Mouse (Mus musculus) 3T3-L1 (cell line): ENCODE results near the gene Prkcq.

Experiments used
- DNase-seq: peaks from one replicate; pipeline ENCODE4 v3.0.0-alpha.2; 2015; ENCODE audit warnings: low read depth, low spot score

The Prkcq gene

DNA sequence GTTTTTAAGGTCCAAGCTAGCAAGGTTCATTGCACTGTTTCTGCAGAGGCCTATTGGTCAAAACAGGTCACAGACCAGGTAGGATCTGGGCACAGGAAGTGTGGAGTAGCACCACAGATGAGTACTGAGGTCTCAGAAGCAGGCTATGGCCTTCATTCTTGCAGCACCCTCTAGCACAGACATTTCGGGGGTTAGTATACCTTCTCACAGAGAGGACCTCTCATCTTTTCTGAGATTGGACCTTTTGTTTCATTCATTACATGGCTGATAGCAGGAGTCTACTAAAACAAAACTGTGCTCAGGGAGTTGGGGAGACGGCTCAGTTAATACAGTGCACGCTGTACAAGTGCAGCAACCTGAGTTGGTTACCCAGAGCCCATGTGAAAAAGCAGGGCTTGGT, 14.7 kb downstream of the Prkcq start:
- no peak for DNase-seq

DNA sequence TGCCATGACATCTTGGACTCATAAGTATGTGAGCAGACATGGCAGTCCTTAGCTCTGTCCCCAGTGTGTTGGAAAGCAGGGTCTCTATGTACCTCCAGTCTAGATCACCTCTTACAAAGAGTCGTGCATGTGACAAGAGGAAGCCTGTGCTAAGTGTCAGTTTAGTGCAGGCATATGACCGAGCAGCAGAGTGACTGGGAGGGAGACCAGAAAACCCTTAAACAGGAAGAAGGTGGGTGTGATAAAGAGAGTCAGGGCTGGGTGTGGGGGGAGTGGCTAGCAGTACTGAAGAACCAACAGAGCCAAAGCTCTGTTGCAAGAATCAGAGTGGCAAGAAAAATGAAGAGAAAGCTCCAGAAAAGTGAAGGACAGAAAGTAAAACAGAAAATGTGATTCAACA, 15.3 kb downstream of the Prkcq start:
- DNase-seq: no peak

DNA sequence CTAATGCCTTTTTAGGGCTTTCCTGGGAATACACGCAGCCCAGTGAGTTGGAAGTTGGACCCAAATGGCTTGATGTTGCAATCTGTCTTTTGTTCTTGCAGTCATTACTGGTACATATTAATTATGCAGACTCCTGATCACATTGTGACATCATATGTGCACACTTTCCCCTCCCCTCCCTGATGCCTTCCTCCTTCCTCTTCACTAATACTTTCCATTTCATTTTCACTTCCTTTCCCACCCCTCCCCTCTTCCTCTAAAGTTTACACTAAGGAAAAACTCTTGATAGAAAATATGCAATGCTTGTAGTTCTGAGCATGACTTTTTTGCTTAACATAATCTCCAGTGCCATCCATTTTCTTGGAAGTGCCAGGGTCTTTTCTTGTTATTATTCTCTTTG, 16.4 kb downstream of the Prkcq start:
- no peak for DNase-seq

DNA sequence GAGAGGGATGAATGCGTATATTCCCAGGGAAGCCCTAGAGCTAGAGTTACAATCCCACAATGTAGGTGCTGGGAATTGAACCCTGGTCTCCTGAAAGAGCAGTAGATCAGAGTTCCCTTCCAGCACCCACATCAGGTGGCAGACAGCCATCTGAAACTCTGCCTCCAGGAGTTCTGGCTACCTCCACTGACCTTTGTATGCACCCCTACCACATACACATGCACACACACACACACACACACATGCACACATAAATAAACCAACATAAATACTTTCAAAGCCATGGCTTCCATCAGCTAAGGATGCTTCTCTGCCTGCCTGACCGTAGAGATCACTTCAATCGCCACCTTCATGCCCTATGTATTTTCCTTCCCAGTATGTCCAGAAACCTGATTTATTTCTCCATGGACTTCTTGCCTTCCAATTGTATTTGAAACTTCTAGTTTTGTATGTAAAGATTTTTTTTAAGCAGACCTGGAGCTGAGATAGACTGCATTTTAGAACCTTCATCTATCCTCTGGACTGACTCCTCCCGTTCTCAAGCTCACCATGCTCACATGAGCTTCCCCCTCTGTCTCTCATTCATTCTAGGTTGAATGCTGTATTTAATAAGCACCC, 17.4 kb downstream of the Prkcq start:
- DNase-seq: no peak

DNA sequence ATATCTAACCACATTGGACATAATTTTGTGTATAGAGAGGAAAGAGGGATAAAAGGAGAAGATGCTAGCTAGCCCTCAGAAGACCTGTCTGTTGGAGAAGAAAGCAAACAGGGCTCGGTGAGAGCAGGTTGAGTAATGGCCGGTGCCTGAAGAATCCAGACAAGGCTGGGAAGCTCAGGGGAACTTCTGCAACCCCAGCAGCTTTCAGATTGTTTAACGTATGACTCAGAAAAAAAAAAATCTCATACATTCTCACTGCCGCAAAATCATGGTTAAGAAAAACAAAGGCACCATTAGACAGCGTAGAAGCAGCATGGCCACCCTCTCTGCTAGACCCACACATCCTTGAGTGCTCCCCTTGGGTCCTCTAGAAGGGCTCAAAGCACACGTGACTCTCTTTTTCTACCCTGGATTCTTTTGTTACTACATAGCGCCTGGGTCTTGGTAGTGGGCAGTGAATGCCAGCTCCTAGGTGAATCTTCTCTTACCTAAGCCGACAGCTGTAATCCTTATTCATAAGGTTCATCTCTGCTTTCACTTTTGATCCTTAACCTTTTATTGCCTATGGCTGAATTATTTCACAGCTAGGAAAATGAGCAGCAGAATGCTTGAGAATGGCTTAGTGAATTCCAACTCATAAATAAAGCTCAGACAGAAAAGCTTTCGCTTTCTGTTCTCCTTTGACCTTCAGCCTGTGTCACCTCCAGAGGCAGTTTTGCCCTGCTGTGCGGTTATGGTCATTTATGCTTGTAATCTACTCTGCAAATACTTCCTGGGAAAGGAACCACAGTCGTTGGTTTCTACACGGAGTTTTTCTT, 20.6 kb downstream of the Prkcq start:
- no peak for DNase-seq

DNA sequence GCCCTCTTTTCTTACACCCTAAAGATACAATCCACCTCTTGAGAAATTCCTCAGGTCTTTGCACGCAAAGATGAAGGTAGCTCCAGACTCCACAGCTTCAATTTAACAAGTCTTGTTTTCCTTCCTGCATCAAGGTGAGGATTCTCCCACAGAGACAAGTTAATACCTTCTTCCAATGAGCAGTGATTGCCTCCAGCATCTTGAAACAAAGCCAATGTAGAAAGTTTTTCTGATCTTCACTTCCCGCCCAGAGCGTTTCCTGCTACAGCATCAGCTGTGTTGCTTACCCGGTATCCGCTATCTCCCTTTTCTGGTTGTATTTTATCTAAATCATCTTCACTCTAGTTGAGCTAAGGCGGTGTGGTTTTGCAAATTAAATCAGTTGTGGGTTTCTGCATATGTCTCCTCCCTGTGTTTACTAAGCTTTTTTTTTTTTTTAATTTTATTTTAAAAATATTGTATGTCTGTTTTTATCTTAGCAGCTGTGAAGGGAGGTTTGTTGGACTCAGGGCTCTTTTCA, 21.3 kb downstream of the Prkcq start:
- DNase-seq: no peak

DNA sequence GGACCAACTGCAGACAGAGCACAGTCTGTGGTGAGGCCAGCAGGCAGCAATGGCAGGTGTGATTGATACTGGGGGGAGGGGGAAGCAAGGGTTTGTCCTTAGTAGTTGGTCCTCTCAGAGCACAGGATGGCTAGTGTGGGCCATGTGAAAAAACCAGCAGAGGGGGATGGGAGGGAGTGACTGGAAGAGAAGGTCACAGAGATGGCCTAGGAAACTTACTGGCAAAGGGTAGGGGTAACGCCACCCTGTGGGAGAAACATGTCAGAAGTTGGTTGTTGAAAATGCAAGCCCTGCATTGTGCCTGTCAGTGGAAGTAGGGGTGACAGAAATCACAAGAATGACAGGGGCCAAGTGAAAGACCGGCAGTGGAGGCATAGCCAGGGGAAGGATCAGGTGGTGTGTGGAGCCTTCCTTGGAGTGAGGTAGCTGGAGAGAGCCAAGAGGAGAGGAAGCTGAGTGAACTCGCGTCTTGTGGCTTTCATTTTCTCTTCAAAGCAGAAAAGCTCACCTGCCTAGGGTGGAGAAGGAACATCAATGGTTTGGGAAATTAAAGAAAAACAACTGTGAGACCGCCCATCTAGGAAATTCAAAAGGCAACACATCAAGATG, 22.9 kb downstream of the Prkcq start:
- no peak for DNase-seq

DNA sequence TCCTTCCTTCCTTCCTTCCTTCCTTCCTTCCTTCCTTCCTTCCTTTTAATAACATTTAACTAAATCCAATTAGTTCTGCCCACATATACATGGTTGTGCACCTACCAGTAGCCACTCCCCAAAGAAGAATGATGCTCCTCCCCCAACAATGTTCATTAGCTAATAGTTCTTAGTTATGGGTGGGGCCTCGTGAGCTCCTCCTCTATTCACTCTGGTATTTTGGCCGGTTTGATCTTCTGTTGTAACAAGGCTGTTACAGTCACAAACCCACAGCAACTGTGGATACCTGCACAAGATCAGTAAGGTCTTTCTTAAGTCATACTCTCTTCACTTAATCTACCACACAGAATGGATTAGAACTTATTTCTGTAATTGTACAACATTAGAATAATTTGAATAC, 24.2 kb downstream of the Prkcq start:
- DNase-seq: no peak

DNA sequence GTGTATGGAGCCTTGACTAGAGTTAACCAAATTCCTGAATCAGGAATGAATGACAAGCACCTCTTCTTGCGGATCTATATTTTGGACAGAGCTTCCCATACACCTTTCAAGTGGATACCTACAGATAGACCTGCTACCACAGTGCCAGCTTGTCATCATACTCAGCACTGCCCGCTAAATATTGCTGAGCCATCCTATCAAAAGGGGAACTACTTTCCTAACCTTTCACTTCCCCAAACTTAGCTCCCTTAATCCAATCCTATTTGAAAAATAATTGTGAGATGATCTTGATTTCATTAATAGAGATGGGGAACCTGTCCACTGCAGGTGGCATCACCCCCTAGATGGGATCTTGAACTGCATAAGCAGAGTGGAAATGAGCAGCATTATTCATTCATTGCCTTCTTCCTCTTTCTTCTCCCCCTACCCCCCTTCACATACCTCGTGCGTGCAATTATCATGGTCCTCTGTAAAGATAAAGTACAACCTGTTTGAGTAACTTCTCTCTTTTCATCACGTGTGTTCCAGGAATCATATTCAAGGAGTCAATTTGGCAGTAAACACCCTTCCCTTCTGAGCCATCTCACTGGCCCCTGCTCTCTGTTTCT, 25.1 kb downstream of the Prkcq start:
- DNase-seq: no peak

DNA sequence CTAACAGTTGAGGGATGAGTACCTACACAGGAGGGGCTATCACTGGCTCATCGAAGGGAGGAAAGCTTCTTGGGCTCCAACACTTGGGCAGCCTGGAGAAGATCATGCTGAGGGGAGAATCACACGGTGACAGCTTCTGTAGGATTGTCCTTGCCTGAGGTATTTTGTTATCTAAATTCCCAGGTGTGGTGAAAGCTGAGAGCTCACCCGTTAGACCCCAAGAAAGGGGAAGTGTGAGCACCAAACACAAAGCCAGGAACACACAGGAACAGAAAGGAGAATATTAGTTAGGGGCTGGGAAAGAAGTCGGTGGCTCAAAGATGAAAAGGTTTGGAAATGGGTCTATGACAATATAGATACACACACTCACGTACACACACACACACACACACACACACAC, 27.7 kb downstream of the Prkcq start:
- no peak for DNase-seq

DNA sequence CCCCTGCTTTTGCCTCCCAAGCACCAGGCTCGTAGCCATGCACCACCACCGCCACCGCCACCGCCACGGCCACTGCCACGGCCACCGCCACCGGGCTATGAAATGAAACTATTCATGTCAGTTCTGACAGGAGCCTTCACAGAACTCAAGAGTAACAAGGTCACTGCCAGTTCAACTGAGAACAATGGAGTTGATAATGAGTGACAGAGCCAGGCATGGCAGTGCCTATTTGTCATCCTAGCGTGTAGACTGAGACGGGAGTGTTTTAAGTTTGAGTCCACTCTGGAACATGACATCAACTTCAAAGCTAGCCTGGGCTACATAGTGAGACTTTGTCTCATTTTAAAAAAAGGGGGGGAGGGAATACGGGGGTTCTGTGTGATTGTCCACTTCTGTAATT, 30.9 kb downstream of the Prkcq start:
- DNase-seq: no peak

DNA sequence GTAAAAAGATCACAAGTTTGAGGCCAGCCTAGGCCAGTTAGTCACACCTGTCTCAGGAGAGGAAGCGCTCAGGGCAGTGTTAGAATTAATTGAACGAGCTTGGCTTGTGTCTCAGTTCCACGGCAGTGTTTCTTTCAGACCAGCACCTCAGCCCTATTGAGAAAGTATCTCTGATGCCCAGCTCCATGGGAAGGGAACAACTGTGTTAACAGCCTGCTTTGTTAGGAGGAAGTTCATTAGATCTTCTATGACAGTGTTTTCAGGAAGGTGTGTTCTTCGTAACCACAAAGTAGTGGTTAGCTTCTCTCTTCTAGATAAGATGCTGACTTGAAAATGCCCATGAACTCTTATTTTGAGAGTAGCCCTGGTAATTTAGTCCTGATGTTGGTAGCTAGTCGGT, 31.4 kb downstream of the Prkcq start:
- no peak for DNase-seq

DNA sequence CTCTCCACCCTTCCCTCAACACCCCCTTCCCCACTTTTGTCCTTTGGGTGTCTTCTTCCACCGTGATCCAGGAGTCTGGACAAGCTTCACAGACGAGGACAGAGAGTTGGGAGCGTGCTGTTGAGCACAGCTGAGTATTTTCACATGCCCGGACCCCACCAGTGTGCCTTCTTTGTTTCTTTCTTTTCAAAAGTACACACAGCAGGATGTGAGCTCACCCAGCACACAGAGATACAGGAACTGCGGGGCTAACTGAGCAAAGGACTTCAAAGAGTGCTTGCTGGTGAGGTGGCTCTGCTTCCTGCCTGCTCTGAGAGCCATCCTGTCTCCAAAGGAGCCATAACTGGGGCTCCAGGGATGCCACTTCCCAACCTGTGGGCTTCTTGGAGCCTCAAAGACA, 32.3 kb downstream of the Prkcq start:
- DNase-seq: no peak

DNA sequence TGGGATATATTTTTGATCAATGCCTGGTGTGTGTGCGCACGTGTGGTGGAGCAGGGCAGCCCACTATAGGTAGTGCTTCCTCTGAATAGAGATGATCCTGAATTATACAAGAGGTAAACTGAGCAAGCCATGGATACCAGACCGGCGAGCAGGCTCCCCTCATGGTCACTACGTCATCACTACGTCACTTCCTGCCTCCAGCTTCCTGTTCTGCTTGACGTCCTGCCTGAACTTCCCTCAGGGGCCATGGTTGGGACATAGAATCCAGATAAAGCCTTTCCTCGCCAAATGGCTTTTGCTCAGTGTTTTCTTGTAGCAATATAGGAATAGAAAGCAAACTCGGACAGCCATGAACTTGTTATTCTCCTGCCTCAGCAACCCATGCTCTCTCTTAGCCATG, 33.1 kb downstream of the Prkcq start:
- DNase-seq: no peak

DNA sequence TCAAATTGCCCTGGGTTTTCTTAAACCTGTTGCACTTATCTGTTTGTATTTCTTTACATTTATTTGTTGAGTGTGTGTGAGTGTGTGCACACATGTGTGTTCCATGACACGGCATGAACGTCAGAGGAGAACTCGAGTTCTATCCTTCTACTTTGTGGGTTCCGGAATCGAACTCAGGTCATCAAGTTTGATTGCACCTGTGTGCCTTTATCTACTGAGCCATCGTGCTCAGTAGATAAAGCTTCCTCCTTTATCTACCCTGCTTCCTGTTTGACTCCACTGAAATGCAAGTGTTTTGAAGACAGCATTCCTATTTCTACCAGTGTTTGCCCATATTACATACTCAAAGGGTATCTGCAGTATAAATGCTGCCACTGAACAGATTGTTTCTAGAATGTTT, 33.8 kb downstream of the Prkcq start:
- no peak for DNase-seq

DNA sequence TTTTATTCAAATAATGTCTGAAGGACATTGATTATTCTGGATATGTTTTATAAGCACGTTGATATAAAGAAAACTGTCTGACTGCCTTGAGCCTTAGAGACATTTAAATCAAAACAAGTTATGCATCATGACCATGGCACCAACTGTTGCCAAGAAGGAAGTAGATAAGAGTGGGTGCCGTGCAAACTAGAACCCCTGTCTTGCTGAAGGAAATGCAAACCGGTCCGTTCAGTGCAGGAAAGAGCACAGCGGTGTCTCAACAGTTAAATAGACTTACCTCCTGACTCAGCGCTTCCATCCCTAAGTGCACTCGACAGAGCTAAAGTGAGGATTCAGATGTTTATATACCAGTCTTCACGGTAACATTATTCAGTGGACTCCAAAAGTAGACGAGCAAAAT, 36.4 kb downstream of the Prkcq start:
- no peak for DNase-seq

DNA sequence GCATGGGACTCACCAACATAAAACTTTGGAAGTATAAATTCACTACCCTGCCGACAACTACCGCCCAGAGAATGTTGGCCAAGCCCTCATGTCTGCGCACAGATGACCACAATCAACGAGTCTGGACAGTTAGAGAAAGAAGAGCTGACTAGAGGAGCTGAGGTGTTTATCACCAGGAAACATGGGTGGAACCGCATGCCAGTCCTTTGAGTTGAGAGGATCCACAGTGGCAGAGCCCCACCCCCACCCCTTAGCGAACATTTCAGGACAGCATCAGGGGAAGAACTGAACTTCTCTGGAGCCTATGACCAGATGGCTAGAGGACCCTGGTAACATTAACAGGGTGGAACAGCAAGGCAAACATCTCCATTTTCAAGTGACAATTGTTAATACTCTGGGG, 37.4 kb downstream of the Prkcq start:
- no peak for DNase-seq

DNA sequence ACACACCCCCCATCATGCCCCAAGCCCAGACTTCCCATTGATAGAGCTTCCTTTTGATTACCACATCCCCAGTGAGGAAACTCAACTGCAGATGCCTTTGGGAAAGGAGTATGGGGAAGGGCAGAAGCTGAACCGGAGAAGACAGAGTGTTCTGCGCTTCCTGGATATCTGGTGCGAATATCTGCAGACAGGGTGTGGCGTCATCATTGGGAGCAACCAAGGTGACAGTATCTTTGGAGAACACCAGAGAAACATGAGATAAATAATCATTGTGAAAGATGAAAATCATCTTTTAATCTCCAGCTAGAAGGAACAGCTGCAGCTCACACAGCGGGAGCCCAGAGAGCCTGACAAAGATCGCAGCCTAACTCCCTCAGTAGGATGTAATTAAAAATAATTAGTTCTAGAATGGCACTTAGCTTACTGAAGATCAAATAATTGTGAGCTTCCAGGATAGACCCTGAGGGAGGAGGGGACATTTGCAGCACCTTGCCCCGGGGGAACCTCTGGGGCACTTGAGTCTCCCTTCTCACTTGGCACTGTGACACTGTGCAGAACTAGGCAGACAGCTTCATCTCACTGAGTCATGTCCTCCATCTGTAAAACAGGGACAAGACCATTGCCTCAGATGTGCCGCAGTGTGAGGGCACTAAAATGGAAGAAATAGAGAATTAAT, 38.5 kb downstream of the Prkcq start:
- DNase-seq: no peak

DNA sequence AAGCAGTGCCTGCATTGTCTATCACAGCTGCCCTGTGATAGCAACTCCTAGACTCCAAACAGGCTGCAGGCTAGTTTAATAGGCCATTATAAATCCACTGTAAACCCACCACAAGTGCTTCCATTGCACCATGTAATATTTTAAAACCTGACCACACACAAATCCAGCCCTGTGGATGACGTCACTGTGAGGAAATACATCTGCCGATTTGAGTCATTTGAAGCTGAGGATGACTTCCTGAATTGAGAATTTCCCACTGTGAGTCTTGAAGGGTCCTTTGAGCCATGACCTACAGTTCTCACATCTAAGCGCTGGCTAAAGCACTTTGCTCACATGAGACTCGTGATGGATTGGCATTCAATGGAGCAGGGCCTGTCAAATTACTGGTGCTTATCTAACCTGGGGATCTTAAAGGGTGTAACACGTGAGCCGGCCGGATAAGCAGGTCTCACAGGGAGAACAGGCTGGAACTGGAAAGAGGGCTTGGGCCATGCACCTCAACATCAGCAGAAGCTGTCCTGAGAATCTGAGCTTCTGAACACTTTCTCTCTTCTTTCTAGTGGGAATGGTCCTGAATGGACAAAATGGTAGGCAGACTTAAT, 40.2 kb downstream of the Prkcq start:
- no peak for DNase-seq

DNA sequence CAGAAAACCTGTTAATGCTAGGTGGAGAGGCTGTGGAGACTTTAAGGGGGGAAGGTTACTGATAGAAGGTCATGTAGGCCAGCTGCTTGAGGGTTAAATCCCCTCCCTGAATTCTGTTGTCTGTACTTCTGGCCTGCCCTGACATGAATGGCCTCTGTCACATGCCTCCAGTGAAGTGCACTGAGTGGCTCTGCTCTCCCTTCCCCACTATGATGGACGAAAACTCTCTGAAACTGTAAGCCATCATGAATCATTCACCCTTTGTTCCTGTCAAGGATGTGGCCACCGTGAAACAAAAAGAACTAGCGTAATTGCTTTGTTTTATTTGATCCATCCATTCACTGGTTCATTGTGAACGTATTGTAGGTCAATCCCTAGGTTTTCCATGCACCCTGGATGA, 44.5 kb downstream of the Prkcq start:
- DNase-seq: no peak

DNA sequence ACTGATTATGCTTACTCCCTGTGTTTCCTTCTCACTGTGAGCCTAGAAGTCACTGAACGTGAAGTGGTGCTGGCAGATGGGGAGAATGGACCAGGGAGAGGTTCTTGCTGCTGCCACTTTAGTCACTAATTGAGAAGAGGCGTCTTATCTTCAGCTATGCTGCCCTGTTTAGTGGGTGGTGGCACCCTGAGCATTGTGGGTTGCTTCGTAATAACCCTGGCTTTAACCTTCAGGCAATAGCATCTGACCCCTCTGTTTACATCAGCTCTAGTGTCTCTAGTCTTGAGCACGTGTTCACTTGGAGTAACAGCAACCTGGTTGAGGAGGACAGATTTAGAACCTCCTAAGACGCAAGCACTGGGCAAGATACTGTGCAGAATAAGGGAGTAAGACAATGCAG, 44.9 kb downstream of the Prkcq start:
- DNase-seq: no peak

DNA sequence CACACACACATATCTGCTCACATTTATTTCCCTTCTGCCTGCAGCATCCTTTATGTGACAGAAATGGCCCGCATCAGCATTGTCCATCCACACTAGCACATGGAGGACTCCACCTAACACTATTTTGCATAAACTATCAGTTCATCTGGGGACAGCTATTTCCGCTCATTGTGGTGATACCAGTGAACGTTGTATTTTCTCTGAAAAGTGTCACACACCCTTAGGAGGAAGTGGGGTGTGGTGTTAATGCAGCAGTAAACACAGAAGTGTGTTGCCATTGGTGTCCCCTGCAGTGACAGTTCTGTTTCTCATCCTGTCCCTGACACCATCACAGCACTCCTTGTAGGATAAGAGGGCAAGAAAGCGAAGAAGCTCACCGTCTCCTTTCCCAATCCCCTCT, 46.2 kb downstream of the Prkcq start:
- DNase-seq: no peak
